25 mouse cellular contexts compared by ENCODE assay signal in genomic region chr4:32260909-32261308, GRCm38 (mm10).
"Had no signal": no experiment of that assay in that cellular context is flagged by ENCODE, and none has a peak within 500 bp of the region (broad histone marks: within the 10 kb centered on the region; RNA-seq: fewer than 3 reads in every experiment).

No protein-coding gene starts in this region.

- ATAC-seq: hindbrain, postnatal 0 days; intestine, embryonic 16.5 days had no signal

- H3K9me3 ChIP-seq: heart, embryonic 13.5 days; heart, embryonic 15.5 days; hindbrain, embryonic 13.5 days; hindbrain, embryonic 15.5 days; kidney, embryonic 15.5 days; limb, embryonic 12.5 days had no signal

- H3K9ac ChIP-seq: heart, embryonic 13.5 days; heart, embryonic 15.5 days; hindbrain, embryonic 13.5 days; hindbrain, embryonic 15.5 days; kidney, embryonic 15.5 days; limb, embryonic 12.5 days had no signal

- H3K36me3 ChIP-seq: heart, embryonic 13.5 days; heart, embryonic 15.5 days; hindbrain, embryonic 13.5 days; hindbrain, embryonic 15.5 days; kidney, embryonic 15.5 days; limb, embryonic 12.5 days had no signal

- H3K4me3 ChIP-seq: heart, embryonic 13.5 days; heart, embryonic 15.5 days; hindbrain, embryonic 13.5 days; hindbrain, embryonic 15.5 days; kidney, embryonic 15.5 days; limb, embryonic 12.5 days had no signal

- H3K27ac ChIP-seq: heart, embryonic 13.5 days; heart, embryonic 15.5 days; hindbrain, embryonic 13.5 days; hindbrain, embryonic 15.5 days; hindbrain, postnatal 0 days; kidney, embryonic 15.5 days; kidney, postnatal 0 days had no signal

- H3K4me2 ChIP-seq: heart, embryonic 11.5 days; heart, embryonic 13.5 days; heart, embryonic 15.5 days; hindbrain, embryonic 13.5 days; hindbrain, embryonic 15.5 days; kidney, embryonic 15.5 days; limb, embryonic 12.5 days; liver, embryonic 11.5 days had no signal

- DNase-seq: gastrocnemius, postnatal 14 days; gastrocnemius, postnatal 36 days; heart, adult 18-20 months; heart, postnatal 14 days; heart, postnatal 36 days; kidney, adult 11 months; kidney, adult 2 months; kidney, adult 9 months; kidney, postnatal 14 days; kidney, postnatal 36 days; layer of hippocampus, adult 9-11 months; layer of hippocampus, postnatal 36 days; left cerebral cortex, postnatal 4 days; liver had no signal

- H3K27me3 ChIP-seq: heart, embryonic 13.5 days; heart, embryonic 15.5 days; hindbrain, embryonic 13.5 days; hindbrain, embryonic 15.5 days; kidney, embryonic 15.5 days; limb, embryonic 12.5 days had no signal
